Mouse (Mus musculus) T-helper 2 cell (primary cell): ENCODE results near the gene Atg9b.
"Not testable (repeated sequence)": the region's sequence is repeated elsewhere in the genome, so short reads cannot be mapped to it uniquely, and the experiment has no call there.

ENCODE experiments used
- in situ Hi-C: fragments of 300-600 bp; cut with MboI, MseI; formaldehyde crosslinking; loops from one replicate; pipeline ENCODE4 v1.15.1; 2025; ENCODE audit warnings: high pct_unique_total_duplicates

Atg9b gene

DNA sequence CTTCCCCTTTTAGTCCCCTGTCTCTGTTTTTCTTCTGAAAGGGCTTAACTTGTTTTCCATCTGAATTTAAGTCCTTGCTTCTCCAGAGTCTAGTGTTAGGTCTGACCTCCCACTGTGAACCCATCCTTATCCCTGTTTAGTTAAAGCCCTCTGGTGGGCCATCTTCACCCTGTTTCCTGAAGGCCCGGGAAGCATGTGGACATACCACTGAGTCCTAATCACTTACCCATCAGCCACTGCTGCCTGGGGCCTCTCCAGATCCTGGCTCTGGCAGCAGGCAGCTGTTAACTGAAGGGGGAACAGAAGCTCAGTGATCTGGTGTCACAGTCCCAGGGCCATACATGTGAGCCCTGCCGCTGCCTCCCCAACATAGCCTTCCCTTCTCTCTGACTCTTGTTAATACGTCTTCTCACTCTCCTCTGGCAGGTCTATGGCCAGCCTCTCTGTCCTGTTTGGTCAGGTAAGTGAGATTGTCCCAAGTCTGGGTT lies 13.5 kb upstream of the Atg9b start:
- in situ Hi-C loops = no loop called here

- in situ Hi-C loops = no loop called here
Observed at GRCm38 (mm10) chr5:24404594-24405360, 12.8 kb upstream of the Atg9b start.

GRCm38 (mm10) chr5:24401969-24402368 lies 10.0 kb upstream of the Atg9b start:
- in situ Hi-C loops = no loop called here

DNA sequence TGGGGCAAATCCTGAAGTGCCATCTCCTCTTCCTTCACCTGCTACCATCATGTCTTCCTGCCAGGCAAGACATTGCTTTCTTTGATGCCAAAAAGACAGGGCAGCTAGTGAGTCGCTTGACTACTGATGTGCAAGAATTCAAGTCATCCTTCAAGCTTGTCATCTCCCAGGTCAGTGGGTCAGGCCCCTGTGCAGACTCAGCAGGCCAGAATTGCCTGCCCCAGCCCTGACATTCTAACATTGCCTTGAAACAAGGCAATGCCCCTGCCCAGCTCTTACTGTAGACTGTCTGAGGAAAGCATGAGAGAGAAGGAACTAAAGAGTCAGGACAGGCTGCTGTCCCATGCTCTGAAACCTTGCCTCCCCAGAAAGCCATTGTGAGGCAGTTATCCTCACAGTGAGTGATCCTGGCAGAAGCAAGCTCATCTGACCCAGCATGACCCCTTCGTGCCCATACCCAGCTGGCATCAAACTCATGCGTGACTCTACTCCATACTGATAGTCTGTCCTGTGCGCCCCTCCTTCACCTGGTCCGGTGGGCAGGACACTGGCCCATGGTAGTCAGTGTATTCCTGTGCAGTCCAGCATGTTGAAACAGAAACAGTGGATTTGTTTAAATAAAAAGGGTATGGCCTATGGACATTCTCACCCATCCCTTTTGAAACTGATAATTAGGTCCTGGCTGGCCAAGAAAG lies 9.1 kb upstream of the Atg9b start:
- in situ Hi-C loops = no loop called here

DNA sequence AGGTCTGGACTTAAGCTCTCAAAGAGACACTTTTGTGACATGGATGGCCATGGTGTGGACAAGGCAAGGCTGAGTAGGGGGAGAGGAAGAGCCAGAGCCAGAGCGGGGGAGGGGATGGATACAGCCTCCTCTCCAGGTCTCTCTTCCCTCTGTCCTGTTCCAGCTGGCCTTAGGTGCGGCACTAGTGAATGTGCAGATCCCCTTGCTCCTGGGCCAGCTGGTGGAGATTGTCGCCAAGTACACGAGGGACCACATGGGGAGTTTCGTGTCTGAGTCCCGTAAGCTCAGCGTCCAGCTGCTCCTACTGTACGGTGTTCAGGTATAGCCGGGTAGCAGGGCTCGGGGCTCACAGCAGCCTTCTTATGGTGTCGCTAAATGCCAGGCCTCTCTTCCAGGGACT lies 8.4 kb upstream of the Atg9b start:
- in situ Hi-C loops = no loop called here

DNA sequence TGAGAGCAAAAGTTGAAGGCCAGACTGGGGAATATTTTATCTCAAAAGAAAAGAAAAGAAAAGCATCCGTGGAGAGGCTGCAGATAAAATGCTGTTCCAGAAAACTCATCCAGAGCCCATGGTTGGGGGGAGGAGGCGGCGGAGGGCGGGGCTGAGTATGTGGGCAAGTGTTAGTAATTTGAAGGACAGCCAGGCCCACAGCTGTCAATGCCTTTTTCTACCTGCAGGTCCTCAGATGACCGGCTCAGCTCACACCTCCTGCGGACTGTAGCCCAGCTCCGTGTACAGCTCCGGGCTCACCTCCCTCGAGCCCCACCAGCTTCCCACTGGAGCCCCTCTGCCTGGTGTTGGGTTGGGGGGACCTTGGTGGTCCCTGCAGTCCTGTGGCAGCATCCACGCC lies 7.7 kb upstream of the Atg9b start:
- in situ Hi-C loops = no loop called here

GRCm38 (mm10) chr5:24396254-24396653 lies 4.3 kb upstream of the Atg9b start:
- in situ Hi-C loops = not testable (repeated sequence)

GRCm38 (mm10) chr5:24394165-24394894 lies 2.4 kb upstream of the Atg9b start:
- in situ Hi-C loops = loop anchor here (5.0 kb wide), 1 partner anchor 58 kb away; the partner anchor contains the start of gene Agap3

- in situ Hi-C loops = loop anchor here (5.0 kb wide), 1 partner anchor 59 kb away; the partner anchor contains the start of gene Agap3
Observed at GRCm38 (mm10) chr5:24393392-24393997, 1.6 kb upstream of the Atg9b start, which contains the start of gene Abcb8. TSS of gene Abcb8 (plus strand) at chr5:24393663.

GRCm38 (mm10) chr5:24392724-24393123 lies 781 bp upstream of the Atg9b start:
- in situ Hi-C loops = loop anchor here (5.0 kb wide), 1 partner anchor 60 kb away; the partner anchor contains the start of gene Agap3

DNA sequence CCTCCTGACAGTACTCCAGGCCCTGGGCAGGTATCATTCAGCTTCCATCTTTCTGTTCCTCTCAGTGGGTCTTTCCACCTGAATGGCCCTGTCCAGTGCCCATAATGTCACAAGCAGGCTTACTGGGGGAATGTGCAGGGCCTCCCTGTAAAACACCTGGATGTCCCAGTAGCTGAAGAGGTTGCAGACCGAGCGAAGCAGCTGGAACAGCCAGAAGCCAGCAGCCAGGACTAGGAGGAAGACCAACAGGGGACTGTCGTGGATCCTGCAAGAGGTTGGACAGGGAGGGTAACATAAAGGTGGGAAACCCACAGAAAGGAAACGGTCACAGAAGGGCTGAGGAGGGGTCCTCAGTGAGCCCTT lies 2.3 kb downstream of the Atg9b start:
- in situ Hi-C loops = loop anchor here (5.0 to 10.0 kb wide), 2 partner anchors 63 to 225 kb away; partner anchors contain the start of genes Agap3 and Nupl2

GRCm38 (mm10) chr5:24389011-24389657 lies 2.8 kb downstream of the Atg9b start:
- in situ Hi-C loops = loop anchor here (10.0 kb wide), 1 partner anchor 224 kb away; the partner anchor contains the start of gene Nupl2

DNA sequence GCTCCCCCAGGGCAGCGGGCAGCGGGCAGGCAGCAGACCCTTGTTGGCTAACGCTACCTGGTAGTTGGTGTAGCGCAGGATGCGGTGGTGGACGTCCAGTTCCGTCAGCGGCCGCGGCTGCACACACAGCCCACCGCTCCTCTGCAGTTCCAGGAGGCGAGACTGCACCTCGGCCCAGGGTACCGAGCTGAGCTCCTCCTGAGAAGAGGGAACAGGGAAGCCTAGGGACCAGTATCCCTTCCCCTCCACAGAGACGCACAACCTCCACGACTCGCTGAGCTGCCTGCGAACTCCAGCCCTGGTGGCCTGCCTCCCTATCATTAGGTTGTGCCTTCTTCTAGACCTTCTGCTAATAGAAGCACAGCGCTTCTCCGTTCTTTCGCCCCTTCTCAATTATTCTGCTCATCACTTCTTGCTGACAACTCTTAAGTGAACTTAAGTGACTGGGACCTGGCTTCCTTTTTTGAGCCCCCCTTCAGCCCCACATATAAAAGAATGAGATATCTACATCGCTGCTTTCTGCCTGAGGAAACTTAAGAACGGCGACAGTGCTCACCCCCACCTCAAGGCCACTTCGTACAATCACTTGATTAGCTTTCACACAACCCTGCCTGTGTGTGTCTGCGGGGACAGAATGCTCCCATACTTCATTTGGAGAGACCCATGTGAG lies 3.6 kb downstream of the Atg9b start:
- in situ Hi-C loops = loop anchor here (10.0 kb wide), 1 partner anchor 224 kb away; the partner anchor contains the start of gene Nupl2

- in situ Hi-C loops = loop anchor here (10.0 kb wide), 1 partner anchor 223 kb away; the partner anchor contains the start of gene Nupl2
Observed at GRCm38 (mm10) chr5:24387264-24388241, 4.4 kb downstream of the Atg9b start.

GRCm38 (mm10) chr5:24385887-24386550 lies 5.9 kb downstream of the Atg9b start:
- in situ Hi-C loops = loop anchor here (10.0 kb wide), 1 partner anchor 221 kb away; the partner anchor contains the start of gene Nupl2

GRCm38 (mm10) chr5:24385374-24385773 lies 6.6 kb downstream of the Atg9b start:
- in situ Hi-C loops = loop anchor here (10.0 kb wide), 1 partner anchor 221 kb away; the partner anchor contains the start of gene Nupl2

GRCm38 (mm10) chr5:24384407-24384806 lies 7.5 kb downstream of the Atg9b start:
- in situ Hi-C loops = loop anchor here (10.0 kb wide), 1 partner anchor 220 kb away; the partner anchor contains the start of gene Nupl2
